Mouse (Mus musculus): ENCODE results near the gene Mpdz. TPM values are rescaled to one million over a fixed set of nuclear protein-coding genes. Genes with fewer than 3 reads are reported as not detected.

Gene Mpdz
- polyA plus RNA-seq (2012; ENCODE audit: insufficient read depth, insufficient read length, missing spikeins), result 19.3 and 31.2 TPM in 2 replicates

DNA sequence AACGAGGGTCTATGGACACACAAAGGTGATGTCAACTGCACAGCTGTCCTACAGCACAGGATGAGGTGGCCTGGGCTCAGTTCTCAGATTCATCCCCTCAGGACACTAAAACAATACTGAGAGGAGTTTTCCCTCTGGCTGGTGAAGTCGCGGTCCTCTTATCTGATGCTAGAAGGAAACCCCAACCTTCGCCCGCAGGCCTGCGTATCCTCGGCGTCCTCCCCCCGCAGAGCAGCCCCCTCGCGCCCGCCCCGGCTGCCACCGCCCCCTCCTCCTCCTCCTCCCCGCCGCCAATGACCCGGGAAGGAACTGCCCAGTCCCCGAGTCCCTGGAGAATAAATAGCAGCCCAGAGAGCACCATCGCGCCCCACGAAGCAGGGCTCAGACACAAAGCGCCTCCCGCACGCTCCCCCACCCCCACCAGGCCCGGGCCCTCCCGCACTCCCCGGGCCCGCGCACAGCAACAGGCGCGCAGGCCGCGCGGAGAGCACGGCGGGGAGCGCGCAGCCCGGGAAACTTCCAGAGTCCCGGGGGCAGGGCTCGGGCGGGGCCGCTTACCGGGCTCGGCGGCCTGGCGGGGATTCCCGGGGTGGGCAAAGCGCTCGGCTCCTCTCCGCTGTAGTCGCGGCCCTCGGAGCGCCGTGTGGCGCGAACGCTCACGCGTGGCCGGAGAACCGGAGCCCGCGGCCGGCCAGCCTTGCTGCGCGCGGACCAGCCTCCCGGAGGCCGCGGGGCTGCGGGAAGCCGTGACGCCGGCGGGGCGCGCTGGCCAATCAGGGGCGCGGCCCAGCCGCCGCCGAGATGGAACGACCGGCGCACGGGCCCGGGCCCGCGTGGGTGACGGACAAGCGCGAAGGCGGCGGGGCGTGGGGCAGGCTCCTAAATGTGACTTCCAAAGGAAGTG is at the start of gene Mpdz:
TSS of gene Mpdz (minus strand) at position 738 of the 904 bp plus-strand sequence.
- peak within 1 kb of the TSS; percentile 68 for H3K27ac ChIP-seq (replicated peaks; ENCODE audit: low read depth, low read length)
- H3K4me3 ChIP-seq (ENCODE audit: insufficient read depth, low read depth, low read length), result peak within 1 kb of the TSS; percentile 75
- H3K4me1 ChIP-seq (ENCODE audit: control insufficient read depth, insufficient read depth, insufficient read length, low read length), result no peaks in the 10 kb centered on the region

DNA sequence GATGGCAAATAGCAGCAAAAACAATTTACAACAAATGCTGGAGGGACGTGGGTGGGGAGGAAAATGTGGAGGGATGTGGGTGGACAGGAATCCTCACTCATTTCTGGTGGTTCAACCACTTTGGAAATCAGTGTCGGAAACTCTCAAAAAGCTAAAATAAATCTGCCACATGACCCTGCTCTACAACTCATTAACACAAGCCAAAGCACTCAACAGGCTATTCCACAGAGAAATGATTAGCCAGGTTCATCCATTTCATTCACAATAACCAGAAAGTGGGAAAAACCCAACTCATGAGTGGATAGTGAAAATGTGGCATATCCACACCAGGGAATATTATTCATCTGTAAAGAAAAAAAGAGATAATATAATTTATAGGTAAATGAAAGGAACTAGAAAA is 47.9 kb upstream of the Mpdz start:
- H3K4me3 ChIP-seq (ENCODE audit: insufficient read depth, low read depth, low read length), result no peak overlapping the region
- no peaks in the 10 kb centered on the region for H3K4me1 ChIP-seq (ENCODE audit: control insufficient read depth, insufficient read depth, insufficient read length, low read length)
- H3K27ac ChIP-seq (replicated peaks; ENCODE audit: low read depth, low read length), result no peak overlapping the region

DNA sequence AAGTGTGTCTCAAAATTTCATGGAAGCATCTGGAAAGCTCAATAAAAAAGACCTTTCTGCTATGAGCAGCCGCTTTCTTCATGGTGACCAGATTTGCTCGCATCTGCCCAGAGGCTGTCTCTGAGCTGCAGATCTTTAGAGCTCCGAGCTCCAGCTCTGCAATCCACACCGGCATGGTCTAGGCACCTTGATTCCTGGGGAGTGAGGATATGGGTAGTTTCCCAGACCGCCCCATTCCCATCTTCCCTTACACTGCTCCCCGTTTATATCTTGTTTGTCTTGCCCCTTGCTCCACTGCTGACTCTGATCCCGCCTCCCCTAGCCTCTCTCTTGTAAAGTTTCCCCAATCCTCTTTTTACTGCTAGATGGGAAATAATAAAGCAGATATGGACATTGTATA is 42.0 kb upstream of the Mpdz start:
- no peak overlapping the region for H3K27ac ChIP-seq (replicated peaks; ENCODE audit: low read depth, low read length)

DNA sequence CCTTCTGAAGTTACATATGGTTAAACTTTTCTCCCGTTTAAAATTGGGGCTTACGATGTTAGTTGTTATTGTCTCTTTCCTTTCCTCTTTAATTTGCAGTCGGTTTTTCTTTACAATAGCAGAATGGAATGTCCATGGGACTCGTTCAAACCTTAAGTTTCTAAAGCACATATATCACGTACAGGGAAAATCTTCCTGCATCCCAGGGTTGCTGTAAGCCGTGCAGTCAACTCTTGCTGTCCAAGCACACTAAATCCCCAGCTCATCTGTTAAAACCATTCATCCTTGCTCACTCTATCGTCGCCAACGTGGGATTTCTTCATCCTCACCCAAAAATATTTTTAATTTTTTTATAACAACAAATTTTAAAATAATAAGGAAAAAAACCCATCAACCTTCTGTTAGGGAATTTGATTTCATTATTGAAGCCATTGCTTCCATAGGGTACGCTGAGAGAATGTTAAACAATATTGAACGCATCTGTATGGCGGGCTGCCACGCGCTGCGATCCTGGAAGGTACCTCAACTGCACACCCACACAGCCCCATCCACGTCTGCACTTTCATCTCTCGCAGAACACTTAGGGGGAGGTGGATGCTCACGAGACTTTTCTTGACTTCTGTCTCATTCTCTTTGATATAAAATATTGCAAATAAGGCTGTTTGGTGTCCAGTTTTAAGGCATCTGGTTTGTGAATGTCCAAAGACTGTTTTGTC is 41.4 kb upstream of the Mpdz start:
- Histone ChIP-seq H3K4me1 (ENCODE audit: control insufficient read depth, insufficient read depth, insufficient read length, low read length) (no peaks in the 10 kb centered on the region), H3K27ac (replicated peaks; ENCODE audit: low read depth, low read length) (no peak overlapping the region), H3K4me3 (ENCODE audit: insufficient read depth, low read depth, low read length) (peak overlapping the region; percentile 31)

More for the DNA sequence above, 42.0 kb upstream of the Mpdz start:
- H3K4me1 ChIP-seq (ENCODE audit: control insufficient read depth, insufficient read depth, insufficient read length, low read length), result no peaks in the 10 kb centered on the region
- peak overlapping the region; percentile 31 for H3K4me3 ChIP-seq (ENCODE audit: insufficient read depth, low read depth, low read length)

DNA sequence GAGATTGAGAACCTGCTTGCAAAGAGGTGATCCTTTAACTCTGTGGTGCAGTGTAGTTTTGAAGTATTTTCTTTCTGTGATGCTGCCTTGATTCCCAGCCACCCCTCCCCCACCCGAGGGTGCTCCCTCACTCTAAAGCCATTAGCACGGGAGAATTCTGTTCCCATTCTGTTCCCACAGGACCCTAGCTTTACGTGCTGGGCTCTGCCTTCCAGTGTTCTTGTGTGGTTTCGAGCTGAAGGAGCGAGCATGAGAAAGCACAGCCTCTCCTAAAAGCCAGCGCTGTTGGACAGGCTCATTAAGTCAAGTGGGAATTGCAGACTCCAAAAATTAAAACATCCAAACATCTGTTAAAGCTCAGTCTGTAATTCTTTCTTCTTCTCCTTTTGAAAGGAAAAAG is 40.5 kb upstream of the Mpdz start:
- Histone ChIP-seq H3K27ac (replicated peaks; ENCODE audit: low read depth, low read length) (no peak overlapping the region), H3K4me1 (ENCODE audit: control insufficient read depth, insufficient read depth, insufficient read length, low read length) (no peaks in the 10 kb centered on the region), H3K4me3 (ENCODE audit: insufficient read depth, low read depth, low read length) (0 out of 2 replicates have a peak overlapping the region, but pooled peaks have one; percentile 29)

DNA sequence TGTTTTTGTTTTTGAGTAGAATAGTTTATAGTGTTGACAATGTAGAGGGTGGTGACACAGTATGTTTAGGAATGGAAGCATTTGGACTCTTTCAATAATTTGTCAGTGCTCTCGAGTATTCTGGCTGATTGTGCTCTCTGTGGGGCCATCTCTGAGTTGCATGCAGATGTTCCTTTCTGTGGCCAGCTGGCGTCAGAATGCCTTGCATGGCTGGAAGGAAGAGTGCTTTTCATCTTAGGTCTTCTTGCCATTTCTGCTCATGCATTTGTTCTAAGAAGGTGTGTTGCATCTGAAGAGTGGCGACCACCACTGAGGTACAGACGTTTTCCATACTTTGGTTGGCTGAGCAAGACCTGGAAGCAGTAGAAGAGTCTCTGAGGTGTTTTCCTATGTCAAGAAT is 24.2 kb upstream of the Mpdz start:
- Histone ChIP-seq H3K4me1 (ENCODE audit: control insufficient read depth, insufficient read depth, insufficient read length, low read length) (0 out of 2 replicates have a peak, but pooled peaks cover 3% of the 10 kb centered on the region), H3K27ac (replicated peaks; ENCODE audit: low read depth, low read length) (no peak overlapping the region), H3K4me3 (ENCODE audit: insufficient read depth, low read depth, low read length) (no peak overlapping the region)

DNA sequence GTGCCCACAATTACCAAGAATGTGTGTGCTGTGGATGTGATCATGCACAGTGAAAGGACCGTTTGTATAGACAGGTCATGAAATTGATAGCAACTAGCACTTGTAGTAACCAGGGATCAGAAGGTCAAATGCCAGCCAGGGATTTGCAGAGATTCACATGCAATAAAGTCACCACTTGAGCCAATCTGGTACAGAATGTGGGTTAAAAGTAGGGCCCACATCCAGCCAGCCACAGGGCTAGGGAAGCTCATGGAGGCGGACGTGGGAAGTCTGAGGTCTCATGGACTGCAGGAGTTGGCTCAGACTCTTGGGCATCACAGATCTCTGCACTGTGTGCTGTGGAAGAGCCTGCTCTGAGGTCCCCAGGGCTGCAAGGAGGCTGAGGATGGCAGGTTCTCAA is 22.6 kb upstream of the Mpdz start:
- peak overlapping the region; percentile 26; the same call in 1 of the 2 replicates for H3K27ac ChIP-seq (replicated peaks; ENCODE audit: low read depth, low read length)
- H3K4me3 ChIP-seq (ENCODE audit: insufficient read depth, low read depth, low read length), result no peak overlapping the region
- 0 out of 2 replicates have a peak, but pooled peaks cover 3% of the 10 kb centered on the region for H3K4me1 ChIP-seq (ENCODE audit: control insufficient read depth, insufficient read depth, insufficient read length, low read length)

DNA sequence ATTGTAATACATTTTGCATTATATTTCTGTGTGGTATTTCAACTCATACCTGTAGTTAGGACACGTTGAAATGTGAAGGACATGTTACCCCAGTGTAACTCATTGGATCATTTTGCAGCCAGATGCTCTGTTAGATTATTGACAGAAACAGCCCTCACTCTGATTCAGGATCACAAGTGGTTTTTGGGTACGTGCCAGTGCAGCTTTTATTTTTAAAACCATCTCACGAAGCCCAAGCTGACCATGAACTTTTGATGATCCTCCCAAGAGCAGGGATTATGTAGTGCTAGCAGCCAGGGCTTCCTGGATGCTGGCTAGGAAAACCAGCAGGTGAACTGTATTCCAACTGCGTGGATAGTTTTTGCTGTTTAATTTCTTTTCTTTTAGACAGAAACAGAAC is 19.6 kb upstream of the Mpdz start:
- H3K27ac ChIP-seq (replicated peaks; ENCODE audit: low read depth, low read length), result no peak overlapping the region

DNA sequence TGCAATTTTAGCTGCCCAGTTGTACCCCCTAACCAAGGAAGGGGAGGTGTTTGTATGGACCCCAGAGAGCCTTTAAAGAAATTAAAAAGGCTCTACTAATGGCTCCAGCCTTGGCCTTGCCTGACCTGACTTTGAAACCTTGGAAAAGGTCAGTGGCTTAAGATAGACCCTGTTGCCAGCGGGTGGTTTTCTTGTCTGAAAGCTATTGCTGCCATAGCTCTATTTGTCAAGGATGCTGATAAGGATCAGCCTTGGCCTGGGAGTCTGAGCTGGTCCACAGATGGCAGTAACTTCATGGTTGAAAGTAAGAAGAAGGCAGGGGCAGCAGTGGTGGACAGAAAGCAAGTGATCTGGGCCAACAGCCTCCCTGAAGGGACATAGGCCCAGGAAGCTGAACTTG is 16.3 kb upstream of the Mpdz start:
- Histone ChIP-seq H3K27ac (replicated peaks; ENCODE audit: low read depth, low read length) (no peak overlapping the region), H3K4me1 (ENCODE audit: control insufficient read depth, insufficient read depth, insufficient read length, low read length) (no peaks in the 10 kb centered on the region), H3K4me3 (ENCODE audit: insufficient read depth, low read depth, low read length) (no peak overlapping the region)

More for the DNA sequence above, 19.6 kb upstream of the Mpdz start:
- Histone ChIP-seq H3K4me3 (ENCODE audit: insufficient read depth, low read depth, low read length) (no peak overlapping the region), H3K4me1 (ENCODE audit: control insufficient read depth, insufficient read depth, insufficient read length, low read length) (0 out of 2 replicates have a peak, but pooled peaks cover 3% of the 10 kb centered on the region)

DNA sequence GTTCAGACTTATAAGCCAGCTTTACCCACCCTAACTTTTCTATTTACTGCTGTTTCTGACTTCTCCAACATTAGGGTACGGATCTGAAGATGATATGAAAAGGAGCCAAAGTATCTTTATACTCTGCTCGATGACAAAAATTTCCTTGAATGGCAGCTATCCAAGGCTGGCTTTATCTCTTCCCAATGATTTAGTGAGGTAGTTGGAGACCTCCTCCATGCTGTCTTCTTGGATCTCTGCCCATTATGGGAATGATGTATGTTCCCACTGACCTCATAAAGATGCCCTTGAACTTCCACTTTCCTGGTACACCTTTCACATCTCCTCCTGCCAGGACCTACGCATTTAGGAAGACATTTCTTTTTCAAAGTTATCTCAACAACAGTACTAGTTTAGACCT is 11.2 kb upstream of the Mpdz start:
- H3K27ac ChIP-seq (replicated peaks; ENCODE audit: low read depth, low read length), result no peak overlapping the region
- H3K4me3 ChIP-seq (ENCODE audit: insufficient read depth, low read depth, low read length), result no peak overlapping the region
- no peaks in the 10 kb centered on the region for H3K4me1 ChIP-seq (ENCODE audit: control insufficient read depth, insufficient read depth, insufficient read length, low read length)

DNA sequence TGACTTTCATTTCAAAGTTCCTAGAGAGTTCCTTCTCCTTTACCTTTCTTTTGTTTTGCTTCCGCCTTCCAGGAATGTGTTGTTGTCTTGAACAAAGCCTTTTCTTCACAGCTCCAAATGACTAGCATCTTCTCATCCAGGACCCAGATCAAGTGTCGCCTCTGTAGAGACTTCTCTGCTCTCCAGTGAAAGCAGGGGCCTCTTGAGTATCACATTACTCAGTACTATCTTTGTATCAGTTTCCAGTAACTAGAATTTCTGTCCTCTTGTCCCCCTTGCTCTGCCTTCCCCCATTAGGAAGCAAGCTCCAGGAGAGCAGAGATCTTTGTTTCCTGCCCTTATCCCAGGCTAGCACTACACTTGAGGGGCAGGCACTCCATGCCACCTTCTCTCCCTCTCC is 9.6 kb upstream of the Mpdz start:
- Histone ChIP-seq H3K4me3 (ENCODE audit: insufficient read depth, low read depth, low read length) (no peak overlapping the region), H3K4me1 (ENCODE audit: control insufficient read depth, insufficient read depth, insufficient read length, low read length) (no peaks in the 10 kb centered on the region), H3K27ac (replicated peaks; ENCODE audit: low read depth, low read length) (no peak overlapping the region)

DNA sequence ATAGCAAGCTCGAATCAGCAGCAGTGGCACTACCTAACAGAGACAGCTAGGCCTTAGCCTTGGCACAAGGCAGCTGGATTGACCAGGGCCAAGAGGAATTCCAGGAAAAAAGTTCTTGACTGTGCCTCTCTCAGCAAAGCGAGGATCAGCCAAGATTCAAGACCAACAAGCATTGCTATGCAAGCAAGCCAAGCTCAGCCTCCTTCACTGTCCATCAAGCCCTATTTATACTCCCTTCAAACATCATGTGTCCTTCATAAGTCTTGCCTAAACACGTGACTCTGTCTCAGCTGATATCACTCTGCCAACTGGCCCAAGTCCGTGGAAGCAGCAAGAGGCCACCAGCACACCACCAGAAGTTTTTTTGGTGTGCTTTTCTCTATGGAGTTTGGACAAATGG is 6.8 kb upstream of the Mpdz start:
- no peak overlapping the region for H3K4me3 ChIP-seq (ENCODE audit: insufficient read depth, low read depth, low read length)
- no peaks in the 10 kb centered on the region for H3K4me1 ChIP-seq (ENCODE audit: control insufficient read depth, insufficient read depth, insufficient read length, low read length)
- no peak overlapping the region for H3K27ac ChIP-seq (replicated peaks; ENCODE audit: low read depth, low read length)

DNA sequence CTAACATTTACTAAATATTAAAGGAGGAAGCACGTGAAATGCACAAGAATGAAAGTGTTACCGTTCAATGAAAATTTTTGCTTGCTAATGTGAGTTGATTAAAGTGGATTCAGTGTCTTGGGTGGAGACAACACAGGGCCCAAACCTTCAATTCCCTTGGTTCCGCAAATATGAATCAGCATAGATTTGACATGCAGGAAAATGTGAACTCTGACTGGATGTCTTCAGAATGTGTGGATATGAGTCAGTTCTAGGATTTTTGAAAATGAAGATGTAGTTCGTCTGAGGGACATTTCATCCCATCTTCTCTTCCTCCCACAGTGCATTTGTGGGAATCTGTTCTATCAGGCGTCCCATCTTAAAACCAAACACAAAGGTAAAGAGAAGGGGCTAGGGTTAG is 951 bp upstream of the Mpdz start:
- H3K4me3 ChIP-seq (ENCODE audit: insufficient read depth, low read depth, low read length), result no peak overlapping the region
- no peak overlapping the region for H3K27ac ChIP-seq (replicated peaks; ENCODE audit: low read depth, low read length)
- H3K4me1 ChIP-seq (ENCODE audit: control insufficient read depth, insufficient read depth, insufficient read length, low read length), result no peaks in the 10 kb centered on the region

DNA sequence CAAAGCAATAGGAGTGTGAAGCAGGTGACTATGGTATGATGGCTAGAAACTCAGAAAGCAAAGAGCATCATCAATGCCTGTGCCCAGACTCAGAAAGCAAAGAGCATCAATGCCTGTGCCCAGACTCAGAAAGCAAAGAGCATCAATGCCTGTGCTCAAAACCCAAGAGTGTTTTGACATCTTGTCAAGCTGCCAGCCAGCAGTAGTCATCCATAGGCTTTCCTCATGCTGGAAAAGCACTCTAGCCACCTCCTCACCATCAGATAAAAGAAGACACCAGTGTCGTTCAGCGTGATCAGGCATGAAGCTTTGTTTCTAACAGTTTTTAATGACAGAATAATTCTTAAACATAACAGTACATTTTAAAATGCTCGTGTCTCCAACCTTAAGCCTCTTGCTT is 8.7 kb downstream of the Mpdz start:
- Histone ChIP-seq H3K4me3 (ENCODE audit: insufficient read depth, low read depth, low read length) (no peak overlapping the region), H3K4me1 (ENCODE audit: control insufficient read depth, insufficient read depth, insufficient read length, low read length) (no peaks in the 10 kb centered on the region), H3K27ac (replicated peaks; ENCODE audit: low read depth, low read length) (no peak overlapping the region)

DNA sequence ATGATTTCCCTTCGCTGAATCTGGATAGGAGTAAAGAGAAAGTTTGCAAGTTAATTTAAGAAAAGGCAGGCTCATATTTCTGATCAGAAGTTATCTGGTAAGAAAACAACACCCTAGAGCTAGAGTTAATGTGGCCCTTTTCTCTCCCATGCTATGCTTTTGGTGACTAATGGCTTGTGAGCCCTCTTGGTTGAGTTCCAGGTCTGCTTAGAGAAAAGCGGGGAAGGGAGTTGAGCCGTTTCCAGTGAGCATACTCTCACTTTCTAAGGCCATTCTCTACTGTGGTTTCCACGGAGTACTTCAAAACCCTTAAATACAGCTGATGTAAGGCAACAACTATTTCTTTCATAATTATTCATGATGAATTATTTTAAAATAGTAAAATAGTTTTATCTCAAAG is 11.8 kb downstream of the Mpdz start:
- Histone ChIP-seq H3K4me3 (ENCODE audit: insufficient read depth, low read depth, low read length) (no peak overlapping the region), H3K4me1 (ENCODE audit: control insufficient read depth, insufficient read depth, insufficient read length, low read length) (peaks cover 4% of the 10 kb centered on the region; the same call in 1 of the 2 replicates), H3K27ac (replicated peaks; ENCODE audit: low read depth, low read length) (peak overlapping the region; percentile 26)
